Mouse (Mus musculus) ES-Bruce4 (cell line): Measurements from ENCODE around the gene Dnmt3b. TPM values are rescaled to one million over a fixed set of nuclear protein-coding genes. Genes with fewer than 3 reads are reported as not detected.
"Not testable (repeated sequence)": the region's sequence is repeated elsewhere in the genome, so short reads cannot be mapped to it uniquely, and the experiment has no call there.

Experiments
- H3K27ac ChIP-seq: 2 replicates; pipeline ENCODE4 v1.5.1; 2012; ENCODE audit warnings: low read length, inconsistent platforms; ENCODE audit not compliant: insufficient read depth
- H3K27me3 ChIP-seq: 2 replicates; pipeline ENCODE4 v1.6.1; 2012; ENCODE audit warnings: mild to moderate bottlenecking, low read length, inconsistent platforms; ENCODE audit not compliant: control insufficient read depth, poor library complexity, insufficient read depth, severe bottlenecking
- H3K36me3 ChIP-seq: 2 replicates; pipeline ENCODE4 v1.6.1; 2012; ENCODE audit warnings: inconsistent platforms, mild to moderate bottlenecking, low read length, moderate library complexity; ENCODE audit not compliant: control insufficient read depth, poor library complexity, insufficient read depth, severe bottlenecking
- H3K4me1 ChIP-seq: one replicate; pipeline ENCODE4 v1.8.1; 2011; ENCODE audit warnings: low read length; ENCODE audit not compliant: control insufficient read depth, insufficient read depth
- H3K4me3 ChIP-seq: 2 replicates; pipeline ENCODE4 v1.5.1; 2011; ENCODE audit warnings: low read depth, mild to moderate bottlenecking, low read length
- H3K9ac ChIP-seq: 2 replicates; pipeline ENCODE4 v1.6.1; 2012; ENCODE audit warnings: low read depth, mild to moderate bottlenecking, inconsistent platforms; ENCODE audit not compliant: poor library complexity, severe bottlenecking
- H3K9me3 ChIP-seq: replicated peaks from 2 replicates; pipeline ENCODE4 v1.6.1; 2012; ENCODE audit warnings: mild to moderate bottlenecking, low read length, inconsistent platforms; ENCODE audit not compliant: control insufficient read depth, poor library complexity, insufficient read depth, severe bottlenecking
- CTCF ChIP-seq: IDR thresholded peaks from one replicate; pipeline ENCODE4 v1.8.1; 2011; ENCODE audit warnings: low read depth, low read length
- EP300 ChIP-seq: IDR thresholded peaks from 2 replicates; pipeline ENCODE4 v1.6.1; 2011; ENCODE audit warnings: low read depth, low read length; ENCODE audit not compliant: insufficient read depth
- POLR2A ChIP-seq: IDR thresholded peaks from one replicate; pipeline ENCODE4 v1.8.1; 2011; ENCODE audit warnings: low read length; ENCODE audit not compliant: insufficient read depth
- polyA plus RNA-seq: library from polyadenylated mRNA; stranded (reverse); fragments of >200 nt; gene quantifications from 2 replicates; pipeline ENCODE4 v1.2.4, GENCODE M21; 2011; ENCODE audit warnings: low read depth; ENCODE audit not compliant: missing spikeins, insufficient read depth, insufficient read length

Gene Dnmt3b
- polyA plus RNA-seq, 1 experiment = 112 TPM

DNA sequence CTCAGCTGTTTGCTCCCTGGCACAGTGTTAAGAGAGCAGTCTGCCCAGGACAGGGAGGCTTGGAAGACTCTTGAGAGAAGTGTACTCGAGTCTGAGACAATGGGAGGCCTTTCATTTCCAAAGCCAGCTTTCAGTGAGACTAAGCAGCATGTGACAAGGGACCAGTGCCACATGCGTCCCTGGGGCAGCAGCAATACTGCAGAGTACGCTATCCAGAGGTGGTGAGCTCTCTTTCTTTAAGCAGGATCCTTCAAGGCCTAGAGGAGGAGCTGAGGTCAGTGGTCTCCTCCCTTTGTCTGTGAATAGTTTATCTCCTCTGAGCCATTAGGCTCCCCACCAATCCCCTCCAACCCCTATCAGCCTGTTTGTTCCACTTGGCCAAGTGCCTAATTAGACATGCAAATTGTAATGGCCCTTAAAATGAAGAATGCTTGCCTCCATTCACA is 63.4 kb downstream of the Dnmt3b start:
- H3K9me3 ChIP-seq = no peaks in the 10 kb centered on the region
- no peak overlapping the region for H3K27ac ChIP-seq
- H3K4me3 ChIP-seq = no peak overlapping the region
- H3K9ac ChIP-seq = no peak overlapping the region
- no peaks in the 10 kb centered on the region for H3K27me3 ChIP-seq
- H3K36me3 ChIP-seq = no peaks in the 10 kb centered on the region
- peaks cover 2% of the 10 kb centered on the region for H3K4me1 ChIP-seq
- no peak for TF ChIP-seq POLR2A

DNA sequence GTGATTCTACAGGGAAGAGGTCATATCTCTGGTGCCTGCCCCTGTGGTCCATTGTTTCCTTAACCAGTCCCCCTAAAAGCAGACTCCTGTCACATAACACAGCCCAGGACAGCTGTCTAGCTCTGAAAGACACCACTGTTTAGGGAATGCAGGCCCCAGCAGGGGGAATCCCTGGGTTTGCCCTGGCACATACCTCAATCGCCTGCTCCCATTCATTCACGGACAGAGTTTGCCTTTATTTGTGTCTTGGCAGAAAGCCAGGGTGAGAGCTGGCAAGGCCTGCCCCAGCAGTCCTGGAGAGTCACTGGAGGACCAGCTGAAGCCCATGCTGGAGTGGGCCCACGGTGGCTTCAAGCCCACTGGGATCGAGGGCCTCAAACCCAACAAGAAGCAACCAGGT is 64.0 kb downstream of the Dnmt3b start:
- Histone ChIP-seq H3K9ac (no peak overlapping the region), H3K4me1 (peaks cover 2% of the 10 kb centered on the region), H3K9me3 (no peaks in the 10 kb centered on the region), H3K4me3 (no peak overlapping the region), H3K27me3 (no peaks in the 10 kb centered on the region), H3K27ac (no peak overlapping the region), H3K36me3 (no peaks in the 10 kb centered on the region)
- TF ChIP-seq EP300 = no peak
- TF ChIP-seq CTCF = no peak
- TF ChIP-seq POLR2A = no peak

DNA sequence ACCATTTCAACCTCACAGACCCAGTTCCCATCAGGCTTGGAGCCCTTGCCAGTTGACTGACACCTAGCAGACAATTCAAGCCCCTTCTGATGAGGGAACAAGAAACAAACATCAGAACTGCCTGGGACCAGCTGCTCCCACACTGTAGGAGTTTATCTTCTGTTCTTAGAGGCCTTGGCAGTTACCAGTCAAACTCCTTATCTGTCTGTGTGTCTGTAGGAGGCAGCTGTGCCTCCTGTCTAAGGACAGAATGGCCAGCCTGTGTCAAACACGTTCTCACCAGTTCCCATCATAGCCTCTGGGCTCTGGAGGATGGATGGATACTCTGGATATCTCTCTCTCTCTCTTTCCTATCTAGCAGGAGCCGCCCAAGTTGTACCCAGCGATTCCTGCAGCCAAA is 68.6 kb downstream of the Dnmt3b start:
- not testable (repeated sequence) for H3K4me3 ChIP-seq, H3K27ac ChIP-seq, H3K27me3 ChIP-seq, H3K4me1 ChIP-seq, H3K9ac ChIP-seq, H3K36me3 ChIP-seq, H3K9me3 ChIP-seq

DNA sequence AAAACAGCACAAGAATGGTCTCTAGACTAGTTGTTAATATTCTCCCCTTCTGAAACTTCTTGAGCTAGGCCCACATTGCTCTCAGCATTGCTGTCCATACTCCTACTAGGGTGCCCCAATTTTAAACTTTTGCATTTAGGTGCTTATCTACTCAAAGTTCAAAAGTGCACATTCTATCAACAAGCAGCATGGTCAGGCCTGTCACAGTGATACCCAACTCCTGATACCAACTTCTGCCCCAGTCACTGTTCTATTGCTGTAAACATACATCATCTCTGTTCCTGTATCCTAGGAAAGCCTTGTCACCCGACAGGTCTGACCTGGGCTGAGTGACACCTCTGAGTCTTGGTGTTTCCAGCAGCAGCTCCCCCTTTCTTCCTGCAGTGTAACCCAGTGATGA is 73.8 kb downstream of the Dnmt3b start:
- Histone ChIP-seq H3K4me1 (no peaks in the 10 kb centered on the region), H3K9ac (no peak overlapping the region), H3K27ac (no peak overlapping the region), H3K4me3 (no peak overlapping the region), H3K9me3 (no peaks in the 10 kb centered on the region), H3K36me3 (no peaks in the 10 kb centered on the region), H3K27me3 (no peaks in the 10 kb centered on the region)
- TF ChIP-seq EP300 = no peak
- no peak for TF ChIP-seq CTCF
- no peak for TF ChIP-seq POLR2A

DNA sequence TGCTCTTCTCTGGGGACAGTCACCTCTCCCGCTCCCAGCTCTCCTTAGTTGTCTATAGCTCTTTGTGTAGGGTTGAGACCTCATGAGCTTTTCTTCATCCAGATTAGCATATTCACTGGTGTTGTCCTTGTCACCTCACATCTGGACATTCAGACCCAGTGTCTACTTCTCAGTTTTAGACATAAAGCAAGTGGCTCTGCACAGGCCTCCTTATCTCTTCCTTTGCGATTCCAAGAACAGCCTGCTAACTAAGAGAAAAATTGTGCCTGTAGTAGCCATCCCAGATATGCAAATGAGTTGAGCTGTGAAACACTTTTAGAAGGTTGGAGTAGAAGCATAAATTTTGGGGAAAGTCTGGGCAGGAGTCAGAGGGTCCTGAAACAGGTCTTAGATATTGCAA is 75.2 kb downstream of the Dnmt3b start:
- no peak overlapping the region for H3K27ac ChIP-seq
- no peak overlapping the region for H3K9ac ChIP-seq
- no peaks in the 10 kb centered on the region for H3K4me1 ChIP-seq
- no peaks in the 10 kb centered on the region for H3K27me3 ChIP-seq
- H3K9me3 ChIP-seq = no peaks in the 10 kb centered on the region
- no peaks in the 10 kb centered on the region for H3K36me3 ChIP-seq
- TF ChIP-seq EP300 (no peak), POLR2A (no peak), CTCF (no peak)
- no peak overlapping the region for H3K4me3 ChIP-seq

DNA sequence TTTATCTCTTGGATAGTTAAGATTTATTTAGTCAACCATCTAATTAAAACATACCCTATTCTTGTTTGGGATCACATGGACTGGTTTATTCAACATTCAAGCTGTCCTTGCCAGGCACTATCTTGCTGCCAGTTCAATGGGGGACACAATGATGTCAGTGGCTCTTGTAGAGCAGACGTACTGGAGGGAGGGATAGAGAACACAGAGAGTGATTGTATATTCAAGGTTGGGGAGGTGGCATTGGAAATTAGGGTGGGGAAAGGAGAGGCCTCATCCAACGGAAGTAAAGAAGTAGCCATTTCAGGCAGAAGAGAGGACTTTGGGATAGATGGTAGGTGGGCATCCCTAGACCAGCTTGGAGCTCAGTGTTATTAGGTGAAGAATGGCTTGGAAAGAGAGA is 75.6 kb downstream of the Dnmt3b start:
- H3K9ac ChIP-seq = no peak overlapping the region
- H3K9me3 ChIP-seq = no peaks in the 10 kb centered on the region
- no peaks in the 10 kb centered on the region for H3K36me3 ChIP-seq
- H3K27ac ChIP-seq = no peak overlapping the region
- H3K4me3 ChIP-seq = no peak overlapping the region
- H3K4me1 ChIP-seq = no peaks in the 10 kb centered on the region
- no peak for TF ChIP-seq POLR2A
- no peaks in the 10 kb centered on the region for H3K27me3 ChIP-seq

DNA sequence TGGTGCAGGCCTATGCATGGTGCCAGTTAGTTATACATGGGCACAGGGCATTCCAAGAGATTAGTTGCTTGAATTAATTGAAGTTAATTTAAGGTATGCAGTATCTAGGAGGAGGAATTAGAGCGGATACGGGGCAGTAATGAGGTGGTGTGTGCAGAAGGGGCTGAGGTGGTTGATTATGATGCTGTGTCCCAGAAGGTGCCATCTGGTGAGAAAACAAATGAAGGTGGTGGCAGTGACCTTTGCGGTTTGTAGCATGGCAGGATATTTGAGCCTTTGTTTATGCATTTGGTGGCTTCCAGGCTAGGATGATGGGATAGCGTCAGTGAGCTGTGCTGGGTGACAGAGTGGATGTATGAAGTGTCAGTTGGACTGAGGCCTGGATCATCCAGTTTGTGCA is 76.0 kb downstream of the Dnmt3b start:
- H3K9ac ChIP-seq = no peak overlapping the region
- no peak overlapping the region for H3K4me3 ChIP-seq
- no peaks in the 10 kb centered on the region for H3K9me3 ChIP-seq
- H3K27me3 ChIP-seq = no peaks in the 10 kb centered on the region
- no peaks in the 10 kb centered on the region for H3K36me3 ChIP-seq
- H3K27ac ChIP-seq = no peak overlapping the region
- TF ChIP-seq CTCF (no peak), EP300 (no peak), POLR2A (no peak)
- H3K4me1 ChIP-seq = no peaks in the 10 kb centered on the region
